Mouse (Mus musculus): ENCODE results near the gene Ralgps1. TPM values are rescaled to one million over a fixed set of nuclear protein-coding genes. Genes with fewer than 3 reads are reported as not detected.

Gene Ralgps1
- total and polyA plus RNA-seq, 3 experiments, result 0.62 to 2.1 (median 1.5) TPM

GRCm38 (mm10) chr2:33412111-33412510, 40.8 kb upstream of the Ralgps1 start:
- no peak overlapping the region for H3K4me3 ChIP-seq (replicated peaks in 1 of 3; ENCODE audit: low read depth in 2 of 3, low read length in 2 of 3, poor library complexity in 1 of 3)
- H3K27me3 ChIP-seq (replicated peaks), result no peaks in the 10 kb centered on the region
- H3K79me2 ChIP-seq (replicated peaks; ENCODE audit: control insufficient read depth, extremely low read depth, insufficient read depth, poor library complexity, severe bottlenecking), result no peaks in the 10 kb centered on the region
- H3K4me2 ChIP-seq (ENCODE audit: insufficient read depth, low read depth, poor library complexity, severe bottlenecking), result no peak overlapping the region
- no peak for TF ChIP-seq USF2 (conservative IDR thresholded peaks at IDR 0.05; ENCODE audit: low read depth, low read length)
- no peak for TF ChIP-seq GABPA (IDR thresholded peaks at IDR 0.05; ENCODE audit: insufficient replicate concordance, low read depth, low read length)
- TF ChIP-seq POLR2A (IDR thresholded peaks at IDR 0.05; ENCODE audit: low read depth, low read length), result no peak
- TF ChIP-seq PAX5 (IDR thresholded peaks at IDR 0.05; ENCODE audit: low read length), result no peak
- TF ChIP-seq CTCF (conservative IDR thresholded peaks at IDR 0.05 in 1 of 2, IDR thresholded peaks at IDR 0.05 in 1 of 2; ENCODE audit: low read depth in 2 of 2, low read length in 2 of 2), result no peak
- no peak for TF ChIP-seq MYC (IDR thresholded peaks at IDR 0.05; ENCODE audit: low read depth, low read length)
- no peak for TF ChIP-seq MEF2A (IDR thresholded peaks at IDR 0.05; ENCODE audit: borderline replicate concordance, low read depth, low read length)
- no peak for TF ChIP-seq ZMIZ1 (IDR thresholded peaks at IDR 0.05; ENCODE audit: low read depth, low read length)
- no peak for TF ChIP-seq NELFE (IDR thresholded peaks at IDR 0.05; ENCODE audit: low read depth, low read length)
- no peak for TF ChIP-seq KAT2A (IDR thresholded peaks at IDR 0.05; ENCODE audit: insufficient replicate concordance, low read length)
- no peak for TF ChIP-seq NRF1 (IDR thresholded peaks at IDR 0.05; ENCODE audit: low read depth, low read length)
- H3K27ac ChIP-seq (ENCODE audit: insufficient read depth, low read depth), result no peak overlapping the region
- dilution Hi-C loops (cut with MboI; ENCODE audit: extremely low pct_ligation_motif_present, extremely low pct_unique_long_range_greater_than_20kb, low sequenced_read_pairs) (no loop called here), in situ Hi-C loops (cut with MboI; ENCODE audit: low pct_ligation_motif_present, low pct_unique_long_range_greater_than_20kb, low sequenced_read_pairs) (no loop called here)
- no peaks in the 10 kb centered on the region for H3K9me3 ChIP-seq (replicated peaks; ENCODE audit: low read length)
- H3K4me1 ChIP-seq (ENCODE audit: control insufficient read depth in 1 of 2, insufficient read depth in 2 of 2), result peaks cover 0 to 29% of the 10 kb centered on the region in 2 experiments; a peak in 3 of 4 replicates
- H3K9ac ChIP-seq (ENCODE audit: insufficient read depth, low read depth), result no peak overlapping the region
- H3K36me3 ChIP-seq (replicated peaks in 1 of 2; ENCODE audit: control insufficient read depth in 1 of 2, insufficient read depth in 1 of 2, low read length in 1 of 2), result peaks cover 27 to 80% of the 10 kb centered on the region in 2 experiments
- no peak for DNase-seq (ENCODE audit: extremely low read depth)

GRCm38 (mm10) chr2:33403511-33404003, 32.3 kb upstream of the Ralgps1 start:
- Histone ChIP-seq H3K36me3 (replicated peaks in 1 of 2; ENCODE audit: control insufficient read depth in 1 of 2, insufficient read depth in 1 of 2, low read length in 1 of 2) (peaks cover 0 to 24% of the 10 kb centered on the region in 2 experiments), H3K9ac (ENCODE audit: insufficient read depth, low read depth) (no peak overlapping the region), H3K4me3 (replicated peaks in 1 of 3; ENCODE audit: low read depth in 2 of 3, low read length in 2 of 3, poor library complexity in 1 of 3) (no peak overlapping the region), H3K4me1 (ENCODE audit: control insufficient read depth in 1 of 2, insufficient read depth in 2 of 2) (peaks cover 7 to 45% of the 10 kb centered on the region in 2 experiments), H3K27me3 (replicated peaks) (no peaks in the 10 kb centered on the region), H3K79me2 (replicated peaks; ENCODE audit: control insufficient read depth, extremely low read depth, insufficient read depth, poor library complexity, severe bottlenecking) (no peaks in the 10 kb centered on the region; the same call in 1 of the 2 replicates), H3K4me2 (ENCODE audit: insufficient read depth, low read depth, poor library complexity, severe bottlenecking) (no peak overlapping the region), H3K9me3 (replicated peaks; ENCODE audit: low read length) (no peaks in the 10 kb centered on the region), H3K27ac (ENCODE audit: insufficient read depth, low read depth) (no peak overlapping the region)
- TF ChIP-seq KAT2A (IDR thresholded peaks at IDR 0.05; ENCODE audit: insufficient replicate concordance, low read length) (no peak), CHD2 (IDR thresholded peaks at IDR 0.05; ENCODE audit: low read length) (no peak), SMC3 (IDR thresholded peaks at IDR 0.05; ENCODE audit: low read depth, low read length) (no peak)
- dilution Hi-C loops (cut with MboI; ENCODE audit: extremely low pct_ligation_motif_present, extremely low pct_unique_long_range_greater_than_20kb, low sequenced_read_pairs), result no loop called here
- in situ Hi-C loops (cut with MboI; ENCODE audit: low pct_ligation_motif_present, low pct_unique_long_range_greater_than_20kb, low sequenced_read_pairs), result loop anchor here (5.0 kb wide), 2 partner anchors 51 to 246 kb away; no protein-coding TSS in a partner anchor
- peak; percentile 6 for DNase-seq (ENCODE audit: extremely low read depth)

DNA sequence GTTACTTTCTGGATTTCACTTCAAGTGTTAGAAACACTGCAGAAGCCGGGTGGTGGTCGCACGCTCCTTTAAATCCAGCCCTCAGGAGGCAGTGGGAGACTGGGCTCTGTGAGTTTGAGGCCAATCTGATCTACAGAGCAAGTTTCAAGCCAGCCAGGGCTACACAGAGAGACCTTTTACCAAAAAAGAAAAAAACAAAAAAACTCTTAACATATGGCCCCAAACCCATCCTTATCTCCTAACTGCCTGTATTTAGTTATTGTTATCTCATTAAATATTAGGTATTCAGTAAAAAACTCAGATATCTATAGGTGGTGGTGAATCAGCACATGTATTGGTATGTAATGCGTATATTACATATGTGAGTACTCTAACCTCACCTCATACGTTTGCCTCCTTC, 31.4 kb upstream of the Ralgps1 start:
- Histone ChIP-seq H3K36me3 (replicated peaks in 1 of 2; ENCODE audit: control insufficient read depth in 1 of 2, insufficient read depth in 1 of 2, low read length in 1 of 2) (peaks cover 0 to 15% of the 10 kb centered on the region in 2 experiments), H3K79me2 (replicated peaks; ENCODE audit: control insufficient read depth, extremely low read depth, insufficient read depth, poor library complexity, severe bottlenecking) (no peaks in the 10 kb centered on the region; the same call in 1 of the 2 replicates), H3K27ac (ENCODE audit: insufficient read depth, low read depth) (no peak overlapping the region), H3K9ac (ENCODE audit: insufficient read depth, low read depth) (no peak overlapping the region), H3K4me3 (replicated peaks in 1 of 3; ENCODE audit: low read depth in 2 of 3, low read length in 2 of 3, poor library complexity in 1 of 3) (no peak overlapping the region), H3K4me1 (ENCODE audit: control insufficient read depth in 1 of 2, insufficient read depth in 2 of 2) (peaks cover 7 to 40% of the 10 kb centered on the region in 2 experiments), H3K4me2 (ENCODE audit: insufficient read depth, low read depth, poor library complexity, severe bottlenecking) (no peak overlapping the region), H3K9me3 (replicated peaks; ENCODE audit: low read length) (no peaks in the 10 kb centered on the region), H3K27me3 (replicated peaks) (no peaks in the 10 kb centered on the region)
- in situ Hi-C loops (cut with MboI; ENCODE audit: low pct_ligation_motif_present, low pct_unique_long_range_greater_than_20kb, low sequenced_read_pairs) (loop anchor here (5.0 kb wide), 2 partner anchors 50 to 245 kb away; no protein-coding TSS in a partner anchor), dilution Hi-C loops (cut with MboI; ENCODE audit: extremely low pct_ligation_motif_present, extremely low pct_unique_long_range_greater_than_20kb, low sequenced_read_pairs) (no loop called here)
- TF ChIP-seq MEF2A (IDR thresholded peaks at IDR 0.05; ENCODE audit: borderline replicate concordance, low read depth, low read length) (no peak), IRF4 (IDR thresholded peaks at IDR 0.05; ENCODE audit: low read depth, low read length) (no peak), MAX (IDR thresholded peaks at IDR 0.05; ENCODE audit: low read length) (no peak), ETS1 (conservative IDR thresholded peaks at IDR 0.05; ENCODE audit: low read depth, low read length) (no peak), POLR2AphosphoS2 (IDR thresholded peaks at IDR 0.05; ENCODE audit: low read depth, low read length) (no peak), ZKSCAN1 (IDR thresholded peaks at IDR 0.05; ENCODE audit: borderline replicate concordance, low read depth, low read length) (no peak), KAT2A (IDR thresholded peaks at IDR 0.05; ENCODE audit: insufficient replicate concordance, low read length) (no peak), CHD1 (IDR thresholded peaks at IDR 0.05; ENCODE audit: low read depth, low read length) (no peak), RAD21 (IDR thresholded peaks at IDR 0.05; ENCODE audit: low read depth, low read length) (no peak), NELFE (IDR thresholded peaks at IDR 0.05; ENCODE audit: low read depth, low read length) (no peak), HCFC1 (IDR thresholded peaks at IDR 0.05; ENCODE audit: low read depth, low read length) (no peak)
- DNase-seq (ENCODE audit: extremely low read depth), result no peak

Data from CH12.LX (cell line).